In the genomic region with DNA sequence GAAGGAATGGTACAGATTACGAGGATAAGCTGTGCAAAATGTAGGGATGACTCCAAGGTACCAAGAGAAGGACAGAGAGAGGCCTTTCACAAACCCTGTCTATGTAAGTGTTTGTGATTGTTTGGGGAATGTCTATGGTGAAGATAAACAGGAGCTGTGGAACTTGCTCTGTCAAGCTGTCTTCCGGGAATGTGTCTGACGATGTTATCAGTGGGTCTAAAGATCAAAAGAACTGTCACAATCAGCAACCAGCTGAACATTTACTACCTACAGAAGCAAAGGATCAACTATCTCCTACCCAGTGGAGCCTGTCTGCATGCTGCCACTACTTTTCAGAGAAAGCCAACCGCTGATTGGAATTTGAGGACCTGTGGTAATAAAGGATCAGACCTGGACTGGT, we compare ENCODE assay signal across 15 mouse cellular contexts.
"Had no signal": no experiment of that assay in that cellular context is flagged by ENCODE, and none has a peak within 500 bp of the region (broad histone marks: within the 10 kb centered on the region; RNA-seq: fewer than 3 reads in every experiment).

No protein-coding gene starts in this region.

- H3K27me3 ChIP-seq: kidney, embryonic 15.5 days; lung, embryonic 15.5 days; neural tube, embryonic 12.5 days had no signal

- H3K9ac ChIP-seq: kidney, embryonic 15.5 days; lung, embryonic 15.5 days; neural tube, embryonic 12.5 days had no signal

- ATAC-seq: hindbrain, embryonic 16.5 days; inflammation-experienced regulatory T-cells, adult 6 months had no signal

- H3K4me2 ChIP-seq: kidney, embryonic 15.5 days; lung, embryonic 15.5 days; neural tube, embryonic 12.5 days had no signal

- H3K9me3 ChIP-seq: kidney, embryonic 15.5 days; limb, embryonic 10.5 days; lung, embryonic 15.5 days; midbrain, embryonic 10.5 days; neural tube, embryonic 12.5 days had no signal

- DNase-seq: kidney, adult 2 months; kidney, postnatal 14 days; lung, postnatal 4 days; midbrain, embryonic 14.5 days; retina, postnatal 1 day; thymus, adult 18-20 months; thymus, postnatal 25 days had no signal

- H3K27ac ChIP-seq: kidney, embryonic 15.5 days; limb, embryonic 10.5 days; lung, embryonic 15.5 days; midbrain, embryonic 10.5 days; neural tube, embryonic 12.5 days had no signal

- H3K4me3 ChIP-seq: kidney, embryonic 15.5 days; limb, embryonic 10.5 days; lung, embryonic 15.5 days; midbrain, embryonic 10.5 days; myocyte; neural tube, embryonic 12.5 days had no signal

- H3K36me3 ChIP-seq: kidney, embryonic 15.5 days; limb, embryonic 10.5 days; lung, embryonic 15.5 days; midbrain, embryonic 10.5 days; neural tube, embryonic 12.5 days had no signal

- H3K4me1 ChIP-seq: kidney, embryonic 15.5 days; limb, embryonic 10.5 days; lung, embryonic 15.5 days; neural tube, embryonic 12.5 days had no signal
